ENCODE assay signal across 30 mouse cellular contexts in genomic region chr13:24179538-24179937, GRCm38 (mm10).
"Had no signal": no experiment of that assay in that cellular context is flagged by ENCODE, and none has a peak within 500 bp of the region (broad histone marks: within the 10 kb centered on the region; RNA-seq: fewer than 3 reads in every experiment).

No protein-coding gene starts in this region.

- ATAC-seq: liver, embryonic 12.5 days; liver, postnatal 0 days; midbrain, embryonic 13.5 days; midbrain, embryonic 15.5 days; midbrain, embryonic 16.5 days had no signal

- DNase-seq: left cerebral cortex, postnatal 4 days; liver; liver, embryonic 13.5 days; liver, postnatal 0 days; lung, adult 18-20 months; lung, embryonic 14.5 days; lung, postnatal 10 days; lung, postnatal 14 days; lung, postnatal 36 days; lung, postnatal 4 days; midbrain, embryonic 14.5 days had no signal

- H3K4me3 ChIP-seq: limb, embryonic 10.5 days; limb, embryonic 12.5 days; limb, embryonic 13.5 days; limb, embryonic 15.5 days; liver, embryonic 12.5 days; liver, embryonic 13.5 days; liver, embryonic 15.5 days; lung, embryonic 15.5 days; megakaryocyte, embryonic 14.5 days; midbrain, embryonic 10.5 days; midbrain, embryonic 12.5 days; midbrain, embryonic 13.5 days; midbrain, embryonic 15.5 days; myocyte; neural tube, embryonic 12.5 days had no signal

- H3K4me1 ChIP-seq: liver, embryonic 12.5 days; liver, embryonic 13.5 days; liver, embryonic 15.5 days; midbrain, embryonic 12.5 days; midbrain, embryonic 15.5 days had no signal

- H3K4me2 ChIP-seq: limb, embryonic 12.5 days; limb, embryonic 13.5 days; limb, embryonic 15.5 days; liver, embryonic 11.5 days; liver, embryonic 12.5 days; liver, embryonic 13.5 days; liver, embryonic 15.5 days; lung, embryonic 14.5 days; lung, embryonic 15.5 days; midbrain, embryonic 11.5 days; midbrain, embryonic 12.5 days; midbrain, embryonic 13.5 days; midbrain, embryonic 15.5 days; neural tube, embryonic 12.5 days had no signal

- H3K36me3 ChIP-seq: limb, embryonic 10.5 days; limb, embryonic 12.5 days; limb, embryonic 15.5 days; liver, embryonic 12.5 days; liver, embryonic 13.5 days; liver, embryonic 15.5 days; lung, embryonic 15.5 days; midbrain, embryonic 10.5 days; midbrain, embryonic 12.5 days; midbrain, embryonic 13.5 days; midbrain, embryonic 15.5 days; neural tube, embryonic 12.5 days had no signal

- H3K27me3 ChIP-seq: limb, embryonic 12.5 days; limb, embryonic 13.5 days; limb, embryonic 15.5 days; lung, embryonic 15.5 days; midbrain, embryonic 12.5 days; midbrain, embryonic 13.5 days; midbrain, embryonic 15.5 days; neural tube, embryonic 12.5 days had no signal

- H3K9ac ChIP-seq: limb, embryonic 12.5 days; limb, embryonic 13.5 days; limb, embryonic 15.5 days; liver, embryonic 12.5 days; liver, embryonic 13.5 days; liver, embryonic 14.5 days; liver, embryonic 15.5 days; liver, postnatal 0 days; lung, embryonic 14.5 days; lung, embryonic 15.5 days; midbrain, embryonic 12.5 days; midbrain, embryonic 13.5 days; midbrain, embryonic 15.5 days; neural tube, embryonic 12.5 days had no signal

- H3K9me3 ChIP-seq: limb, embryonic 10.5 days; limb, embryonic 12.5 days; limb, embryonic 13.5 days; limb, embryonic 15.5 days; liver, embryonic 12.5 days; liver, embryonic 13.5 days; liver, embryonic 15.5 days; lung, embryonic 15.5 days; megakaryocyte, embryonic 14.5 days; midbrain, embryonic 10.5 days; midbrain, embryonic 12.5 days; midbrain, embryonic 13.5 days; midbrain, embryonic 15.5 days; neural tube, embryonic 12.5 days had no signal

- H3K27ac ChIP-seq: limb, embryonic 10.5 days; limb, embryonic 12.5 days; limb, embryonic 13.5 days; limb, embryonic 15.5 days; liver, embryonic 12.5 days; liver, embryonic 13.5 days; liver, embryonic 14.5 days; liver, embryonic 15.5 days; lung, embryonic 15.5 days; macrophage; midbrain, embryonic 10.5 days; midbrain, embryonic 12.5 days; midbrain, embryonic 13.5 days; midbrain, embryonic 15.5 days; neural tube, embryonic 12.5 days had no signal
